Mouse (Mus musculus) left cerebral cortex, adult 2 months (tissue): ENCODE measurements around the gene Clybl. TPM values are rescaled to one million over a fixed set of nuclear protein-coding genes. Genes with fewer than 3 reads are reported as not detected.

Experiments used
- DNase-seq, 2 experiments: peaks; one replicate each; pipeline ENCODE4 v3.0.0; 2021 to 2022; ENCODE audit warnings: low spot score in 2 of 2, mixed read lengths in 1 of 2; ENCODE audit errors: extremely low spot score in 1 of 2
- H3K27ac ChIP-seq: fragments of 200-600 bp; 2 replicates; pipeline ENCODE4 v1.8.1; 2022
- H3K4me3 ChIP-seq: fragments of 200-600 bp; 2 replicates; pipeline ENCODE4 v1.8.1; 2022
- CTCF ChIP-seq: fragments of 200-600 bp; IDR thresholded peaks from 2 replicates; pipeline ENCODE4 v1.8.1; 2022; ENCODE audit warnings: antibody characterized with exemption, mild to moderate bottlenecking, moderate library complexity
- intact Hi-C: fragments of 180-260 bp; cut with DNase I; formaldehyde crosslinking; loops from one replicate; pipeline ENCODE4 v1.15.1; 2025
- total RNA-seq, 2 experiments: library from RNA; stranded (reverse); gene quantifications; 2 replicates each; pipeline ENCODE4 v1.2.3; 2021

Gene Clybl
- total RNA-seq, 2 experiments from 2014 or later, result 24.7 to 25.6 TPM

DNA sequence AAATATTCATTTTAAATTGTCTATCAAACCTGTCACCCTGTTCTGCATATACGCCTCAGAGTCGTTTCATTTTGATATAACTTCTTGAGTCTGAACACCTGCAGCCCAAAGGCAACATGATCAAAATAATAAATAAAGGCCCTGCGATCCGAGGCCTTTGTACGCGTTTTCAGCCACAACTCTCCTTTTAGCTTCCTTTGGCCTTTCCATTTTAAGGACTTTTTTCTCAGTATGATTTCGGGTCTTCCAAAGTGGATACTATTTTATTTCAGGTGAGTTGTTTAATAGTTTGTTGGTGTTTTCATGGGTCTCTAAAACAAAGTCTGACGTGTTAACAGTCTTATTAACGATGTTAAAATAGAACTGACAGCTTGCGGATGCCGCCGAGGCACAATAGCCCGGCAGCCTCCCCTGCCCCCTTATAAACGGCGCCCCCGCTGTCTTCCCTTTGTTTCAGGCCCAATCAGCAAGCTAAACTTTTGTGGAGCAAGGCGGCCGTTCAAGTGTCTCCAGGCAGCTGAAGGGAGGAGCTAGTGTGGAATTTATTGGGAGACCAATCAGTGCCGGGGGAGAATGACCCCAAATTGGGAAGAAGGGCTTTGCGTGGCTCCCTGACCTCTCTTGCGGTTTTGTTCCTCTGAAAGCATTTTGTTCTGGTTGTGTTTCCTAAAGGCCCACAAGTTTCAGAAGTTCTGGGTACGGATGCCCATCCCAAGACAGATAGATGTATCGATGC is 47.5 kb downstream of the Clybl start:
- no peak overlapping the region for H3K27ac ChIP-seq
- H3K4me3 ChIP-seq, result no peak overlapping the region
- no peak for DNase-seq
- no peak for TF ChIP-seq CTCF
- intact Hi-C loops, result loop anchor here (5.0 to 10.0 kb wide), 5 partner anchors 176 to 1126 kb away; no protein-coding TSS in a partner anchor

DNA sequence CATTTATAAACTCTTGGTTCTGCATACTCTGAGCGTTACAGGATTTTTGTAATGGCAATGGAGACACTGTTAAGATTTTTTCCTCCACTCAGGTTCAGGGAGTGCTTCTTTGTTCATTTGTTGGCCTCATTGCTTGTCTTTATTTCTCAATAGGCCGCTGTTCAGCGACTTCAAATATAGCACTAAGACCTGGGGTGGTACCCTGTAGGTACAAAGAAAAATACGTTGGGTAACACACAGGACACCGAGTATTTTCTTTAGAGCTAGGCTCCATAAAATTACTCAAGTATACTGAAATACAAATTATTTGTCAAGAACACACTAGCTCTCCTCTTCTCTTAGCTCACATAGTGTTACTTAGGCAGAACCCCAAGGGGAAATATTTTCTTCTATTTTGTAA is 48.5 kb downstream of the Clybl start:
- intact Hi-C loops, result loop anchor here (1.0 to 10.0 kb wide), 6 partner anchors 175 to 1125 kb away; no protein-coding TSS in a partner anchor
- Histone ChIP-seq H3K4me3 (no peak overlapping the region), H3K27ac (no peak overlapping the region)
- no peak for DNase-seq
- TF ChIP-seq CTCF, result no peak

DNA sequence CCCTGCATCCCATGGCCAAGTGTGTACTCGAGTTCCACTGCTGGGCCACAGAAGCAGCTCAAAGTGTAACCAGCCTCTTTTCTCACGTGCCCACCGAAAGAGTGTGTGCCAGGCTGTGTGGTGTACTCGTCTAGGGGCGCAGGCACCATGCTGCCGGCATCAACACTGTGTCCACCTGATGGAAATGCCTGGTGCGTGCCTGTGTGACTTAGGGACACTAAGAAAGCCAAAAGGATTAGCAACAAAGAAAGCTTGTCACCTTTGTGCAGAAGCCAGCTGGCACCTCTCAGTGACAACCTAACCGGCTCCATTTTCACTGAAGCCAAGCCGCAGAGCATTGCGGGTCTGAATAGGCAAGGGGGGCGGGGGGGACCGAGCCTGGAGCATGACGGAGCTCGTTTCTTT is 49.1 kb downstream of the Clybl start:
- no peak for TF ChIP-seq CTCF
- intact Hi-C loops, result loop anchor here (1.0 kb wide), 1 partner anchor 224 kb away; no protein-coding TSS in a partner anchor
- DNase-seq, result no peak
- Histone ChIP-seq H3K27ac (no peak overlapping the region), H3K4me3 (no peak overlapping the region)

DNA sequence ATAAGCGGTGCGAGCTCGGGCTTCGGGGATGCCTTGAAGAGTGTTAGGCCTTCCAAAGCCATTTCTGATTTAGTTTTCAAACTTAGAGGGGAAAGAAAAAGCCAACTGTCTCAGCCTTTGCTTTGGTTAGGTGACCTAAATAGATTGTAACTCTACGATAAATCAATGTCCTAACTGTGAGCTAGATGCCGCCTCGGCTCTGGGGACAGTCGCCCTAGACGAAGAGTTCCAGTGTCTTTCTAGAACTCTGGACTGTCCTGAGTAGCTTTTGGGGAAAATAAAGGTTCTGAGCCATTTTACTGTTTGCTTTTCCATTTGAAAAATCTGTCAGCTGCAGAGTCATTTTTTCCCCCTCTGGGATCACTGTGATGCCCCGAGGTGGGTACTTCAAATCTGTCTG is 49.6 kb downstream of the Clybl start:
- no peak for DNase-seq
- intact Hi-C loops, result no loop called here
- Histone ChIP-seq H3K4me3 (no peak overlapping the region), H3K27ac (no peak overlapping the region)
- TF ChIP-seq CTCF, result no peak

DNA sequence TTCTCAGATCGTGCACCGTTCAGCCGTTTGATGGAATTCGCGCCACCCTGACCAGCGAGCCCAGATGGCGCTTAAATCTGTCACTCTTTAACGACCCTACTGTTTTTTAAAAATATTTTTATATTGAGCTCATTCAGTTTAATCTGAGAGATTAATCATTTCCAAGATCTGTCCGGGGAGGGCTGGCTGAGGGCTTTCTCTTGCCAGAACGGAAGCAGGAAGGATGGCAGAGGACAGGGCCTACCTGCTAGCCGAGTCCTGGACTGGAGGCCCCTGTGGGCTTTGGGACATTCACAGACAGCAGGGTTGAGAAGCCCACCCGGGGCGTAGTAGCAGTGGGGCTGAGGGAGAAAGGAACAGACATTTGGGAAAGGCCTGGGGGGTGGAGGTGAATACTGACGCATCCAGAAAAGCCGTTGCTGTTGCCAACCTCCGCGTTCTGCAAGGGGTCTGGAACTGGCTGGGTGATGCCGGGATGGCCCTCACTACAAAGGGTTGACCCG is 51.8 kb downstream of the Clybl start:
- no peak for TF ChIP-seq CTCF
- no peak overlapping the region for H3K4me3 ChIP-seq
- no peak overlapping the region for H3K27ac ChIP-seq
- no peak for DNase-seq
- intact Hi-C loops, result no loop called here

DNA sequence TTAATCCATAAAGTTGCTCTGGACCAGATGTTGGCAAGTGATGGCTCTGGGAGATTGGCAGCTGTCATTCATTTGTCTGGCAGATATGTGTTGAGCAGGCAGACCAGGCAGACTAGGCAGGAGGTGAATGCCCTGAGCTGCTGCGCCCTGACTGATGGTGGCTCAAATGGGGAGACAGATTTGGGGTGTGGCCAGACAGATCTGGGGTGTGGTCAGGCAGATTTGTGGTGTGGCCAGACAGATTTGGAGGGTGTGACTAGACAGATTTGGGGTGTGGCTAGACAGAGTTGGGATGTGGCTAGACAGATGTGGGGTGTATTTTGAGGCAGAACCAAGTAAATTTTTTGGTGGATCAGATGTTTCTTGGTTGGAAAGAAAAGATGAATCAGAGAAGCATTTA is 62.4 kb downstream of the Clybl start:
- intact Hi-C loops, result no loop called here

DNA sequence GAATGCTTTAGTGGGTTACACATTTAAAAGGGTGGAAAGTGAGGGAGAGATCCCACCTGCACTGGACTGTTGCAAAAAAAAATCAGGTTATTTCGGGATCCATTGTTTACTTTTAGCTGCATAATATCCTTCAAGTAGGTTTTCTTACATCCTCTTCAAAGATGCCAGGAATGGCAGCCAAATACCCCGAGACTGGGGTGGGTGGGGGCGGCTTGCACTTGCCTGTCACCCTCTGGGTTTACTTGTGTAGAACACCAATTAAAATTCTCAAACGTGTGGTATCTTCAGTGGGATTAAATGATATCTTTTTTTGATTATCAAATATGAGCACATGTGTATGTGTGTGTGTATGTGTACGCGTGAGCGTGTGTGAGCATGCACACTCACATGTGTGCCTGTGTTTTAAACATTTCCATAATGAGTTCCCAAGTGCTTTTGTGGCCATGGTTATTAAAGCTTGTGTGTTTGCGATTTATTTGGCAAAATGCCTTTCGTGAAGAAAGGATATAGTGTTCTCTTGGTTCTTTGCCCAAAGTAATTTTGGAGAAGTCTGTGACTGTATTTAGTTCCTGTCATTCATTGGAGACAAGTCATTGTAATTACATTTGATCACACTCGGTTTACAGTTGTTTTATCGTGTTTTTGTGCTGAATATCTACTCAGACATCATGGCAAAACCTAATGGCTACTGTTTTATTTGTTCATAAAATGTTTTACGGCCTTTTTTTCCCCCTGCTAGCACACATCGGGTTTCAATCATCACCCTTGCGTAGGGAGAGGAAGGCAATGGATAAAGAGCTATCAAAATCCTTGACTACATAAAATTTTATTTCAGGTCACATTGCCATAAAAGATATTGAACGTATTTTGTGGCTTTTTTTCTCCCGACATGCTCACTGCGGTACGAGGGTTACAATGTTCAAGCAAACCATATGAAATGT is 65.7 kb downstream of the Clybl start:
- no peak overlapping the region for H3K27ac ChIP-seq
- H3K4me3 ChIP-seq, result no peak overlapping the region
- DNase-seq, result no peak
- no peak for TF ChIP-seq CTCF
- intact Hi-C loops, result no loop called here

More for the DNA sequence above, 62.4 kb downstream of the Clybl start:
- DNase-seq, result no peak
- no peak overlapping the region for H3K4me3 ChIP-seq
- TF ChIP-seq CTCF, result no peak
- H3K27ac ChIP-seq, result no peak overlapping the region

DNA sequence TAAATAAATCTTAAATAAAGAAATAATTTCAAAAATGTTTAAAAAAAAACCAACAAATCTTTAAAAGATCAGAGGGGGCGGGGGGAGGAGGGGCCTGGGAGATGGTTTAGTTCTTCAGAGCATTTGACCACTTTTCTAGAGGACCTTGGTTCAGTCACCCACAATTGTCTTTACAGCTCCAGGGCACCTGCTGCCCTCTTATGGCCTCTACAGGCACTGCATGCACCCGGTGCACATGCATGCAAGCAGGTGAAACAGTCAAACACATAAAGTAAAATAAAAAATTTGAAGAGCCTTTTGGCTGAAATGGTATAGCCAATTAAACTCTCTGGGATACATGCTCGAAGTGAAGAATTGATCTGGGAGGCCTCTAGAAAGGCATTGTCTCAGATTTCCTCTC is 67.6 kb downstream of the Clybl start:
- peak; percentile 36 for TF ChIP-seq CTCF
- no peak overlapping the region for H3K4me3 ChIP-seq

DNA sequence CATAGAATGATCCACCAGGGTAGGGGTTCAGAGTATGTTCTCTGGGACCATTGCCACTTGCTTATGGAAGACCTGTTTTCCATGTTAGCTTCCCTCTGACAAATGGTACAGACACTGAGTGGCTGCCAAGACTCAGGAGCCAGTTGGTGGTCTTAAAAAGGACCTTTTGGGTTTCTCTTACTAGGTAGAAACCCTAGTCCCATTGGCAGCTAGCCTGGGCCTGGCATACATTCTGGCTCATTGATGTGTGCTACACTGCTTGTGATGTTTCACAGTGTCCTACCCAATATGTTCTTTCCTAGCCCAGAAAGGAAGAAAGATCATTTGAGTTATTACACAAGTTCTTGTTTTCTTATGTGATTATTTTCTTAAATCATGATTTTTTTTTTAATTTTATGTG is 69.8 kb downstream of the Clybl start:
- intact Hi-C loops, result no loop called here
- Histone ChIP-seq H3K27ac (no peak overlapping the region), H3K4me3 (no peak overlapping the region)
- DNase-seq, result no peak
- no peak for TF ChIP-seq CTCF

More for the DNA sequence above, 67.6 kb downstream of the Clybl start:
- intact Hi-C loops, result no loop called here
- DNase-seq, result no peak
- no peak overlapping the region for H3K27ac ChIP-seq

DNA sequence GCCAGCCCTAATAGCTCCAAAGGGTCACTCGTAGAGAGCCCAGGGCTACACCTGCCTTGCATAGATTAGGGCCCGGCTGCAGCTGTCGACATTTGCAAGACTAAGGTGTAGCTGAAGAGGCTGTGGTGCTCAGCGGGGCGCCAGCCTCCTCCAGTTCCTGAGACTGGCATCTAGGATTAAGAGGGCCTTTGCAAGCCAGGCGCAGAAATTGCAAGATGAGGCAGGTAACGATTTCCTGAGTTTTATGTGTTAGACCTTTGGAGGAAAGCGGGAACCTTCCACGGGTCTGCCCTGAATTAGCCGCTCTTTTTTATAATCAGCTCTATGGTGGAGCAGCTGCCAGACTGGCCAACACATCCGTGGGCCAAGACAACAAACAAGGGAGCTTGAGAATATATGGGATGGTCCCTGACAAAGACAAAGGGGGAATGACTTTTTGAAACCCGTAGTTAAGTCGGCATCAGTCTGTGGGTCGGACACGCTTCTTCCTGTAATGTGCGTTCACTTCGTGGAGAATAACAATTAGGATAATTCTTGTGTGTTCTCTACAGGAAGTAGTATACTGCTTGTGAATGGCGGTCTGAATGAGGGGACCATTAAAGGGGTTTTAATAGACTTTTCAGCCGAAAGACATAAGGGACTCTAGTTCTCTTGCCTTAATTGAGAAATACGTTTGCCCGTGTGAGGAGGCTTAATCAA is 74.2 kb downstream of the Clybl start:
- intact Hi-C loops, result no loop called here
- DNase-seq, result no peak
- H3K27ac ChIP-seq, result no peak overlapping the region
- no peak overlapping the region for H3K4me3 ChIP-seq
- no peak for TF ChIP-seq CTCF

DNA sequence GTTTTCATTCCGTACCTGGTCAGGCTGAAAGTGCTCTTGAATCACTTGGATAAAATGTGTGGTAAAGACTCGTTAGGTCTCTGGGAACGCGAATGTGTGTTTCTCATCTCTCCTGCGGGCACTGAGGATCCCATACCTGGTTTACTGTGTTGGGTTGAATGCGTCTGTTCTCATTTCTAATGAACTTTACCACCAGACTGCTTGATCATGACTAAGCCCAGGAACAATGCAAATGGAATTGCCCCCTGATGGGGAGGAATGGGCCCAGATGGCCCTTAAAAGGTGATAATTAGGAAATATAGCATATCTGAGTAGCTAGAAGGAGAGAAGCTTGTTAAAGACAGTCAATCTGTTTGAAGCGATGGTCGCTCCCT is 74.7 kb downstream of the Clybl start:
- intact Hi-C loops, result no loop called here
- no peak for TF ChIP-seq CTCF
- DNase-seq, result no peak
- H3K4me3 ChIP-seq, result no peak overlapping the region
- no peak overlapping the region for H3K27ac ChIP-seq
